Mouse (Mus musculus) mouse embryonic stem cell (cell line): ENCODE results near the gene Atrn.
"Not testable (repeated sequence)": the region's sequence is repeated elsewhere in the genome, so short reads cannot be mapped to it uniquely, and the experiment has no call there.

Source experiments
- in situ Hi-C, 2 experiments: fragments of 300-500 bp; cut with MboI; formaldehyde crosslinking; loops; 1 replicate in 1 of 2; 3 replicates in 1 of 2; pipeline ENCODE4 v1.14.3; 2019 to 2020; ENCODE audit warnings: low sequenced_read_pairs in 2 of 2, low pct_unique_long_range_greater_than_20kb in 1 of 2, mixed read lengths in 1 of 2; ENCODE audit not compliant: unreplicated experiment in 1 of 2

The Atrn gene

DNA sequence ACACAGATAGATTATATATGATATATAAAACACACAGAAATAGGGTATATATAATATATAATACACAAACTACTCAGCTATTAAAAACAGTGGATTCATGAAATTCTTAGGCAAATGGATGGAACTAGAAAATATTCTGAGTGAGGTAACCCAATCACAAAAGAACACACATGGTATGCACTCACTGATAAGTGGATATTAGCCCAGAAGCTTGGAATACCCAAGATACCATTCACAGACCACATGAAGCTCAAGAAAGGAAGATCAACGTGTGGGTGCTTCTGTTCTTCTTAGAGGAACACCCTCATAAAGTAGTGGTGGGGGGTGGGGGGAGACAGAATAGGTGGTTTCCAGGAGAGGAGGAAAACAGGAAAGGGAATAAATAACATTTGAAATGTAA, 125.1 kb downstream of the Atrn start:
- in situ Hi-C loops = not testable (repeated sequence)

DNA sequence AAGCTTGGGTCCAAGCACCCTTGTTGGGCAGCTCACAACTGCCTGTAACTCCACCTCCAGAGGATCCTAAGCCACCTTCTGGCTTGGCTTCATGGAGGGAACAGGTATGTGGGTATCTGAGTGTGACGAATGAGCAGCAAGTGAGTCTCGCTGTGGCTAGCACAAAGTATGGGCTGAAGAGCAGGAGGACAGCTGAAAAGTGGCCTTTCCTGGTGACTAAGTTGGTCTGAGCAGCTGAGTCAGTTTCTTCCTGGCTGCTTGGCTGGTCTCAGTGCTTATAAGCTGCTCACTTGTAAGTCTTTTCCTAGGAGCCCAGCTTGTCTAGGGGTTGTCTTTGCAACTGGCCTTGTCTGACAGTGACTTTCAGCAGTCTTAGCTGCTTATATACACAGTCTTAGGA, 130.0 kb downstream of the Atrn start:
- in situ Hi-C loops = no loop called here

DNA sequence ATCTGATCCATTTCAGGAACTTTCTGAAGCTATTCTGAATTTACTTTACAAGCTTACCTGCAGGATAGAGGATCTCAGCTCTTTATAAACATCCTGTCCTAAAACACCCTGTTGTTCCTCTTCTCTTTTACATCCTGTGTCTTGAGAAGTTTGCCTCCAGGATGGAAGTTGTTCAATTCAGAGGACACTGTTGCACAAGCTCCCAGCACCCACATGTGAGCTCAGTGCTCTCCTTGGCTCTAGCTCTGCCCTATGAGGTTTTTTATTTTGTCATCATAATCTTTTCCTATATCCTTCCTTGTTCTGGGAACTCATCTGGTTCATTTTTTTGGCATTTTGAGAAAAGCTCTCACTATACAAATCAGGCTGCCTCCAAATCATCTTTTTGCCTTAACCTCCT, 130.5 kb downstream of the Atrn start:
- in situ Hi-C loops = no loop called here

DNA sequence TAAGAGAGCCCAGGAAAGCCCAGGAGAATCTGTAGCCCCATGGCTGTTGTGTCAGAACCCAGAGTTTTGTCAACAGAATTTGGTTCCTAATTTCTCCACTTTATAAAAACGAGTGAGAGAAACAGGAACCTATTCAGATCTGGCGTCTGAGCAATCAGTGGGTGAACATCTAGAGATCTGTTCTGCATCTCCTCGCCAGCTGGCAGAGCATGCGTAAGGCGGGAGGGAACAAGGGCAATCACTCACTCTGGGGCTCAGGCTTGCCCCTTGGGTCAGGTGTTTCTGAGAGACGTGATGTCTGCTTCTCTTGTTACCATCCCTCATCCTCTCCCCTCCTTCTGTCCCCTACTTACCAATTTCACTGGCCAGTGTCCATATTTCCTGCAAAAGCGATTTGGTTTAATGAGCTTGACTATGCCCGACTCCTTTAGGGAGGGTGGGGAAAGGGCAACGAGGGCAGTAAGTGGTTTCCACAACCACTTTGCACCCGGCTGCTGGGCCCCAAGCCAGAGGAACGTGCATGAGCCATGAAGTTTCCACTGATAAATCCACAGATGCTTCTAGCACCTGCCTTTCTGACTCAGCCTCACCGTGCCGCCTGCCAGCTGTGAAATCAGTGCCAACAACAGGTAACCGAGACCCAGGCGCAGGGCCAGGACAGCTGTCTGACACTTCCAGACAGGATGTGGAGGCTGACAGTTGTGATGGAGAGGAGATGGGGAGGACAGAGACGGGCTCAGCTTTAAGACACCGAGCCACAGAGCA, 131.1 kb downstream of the Atrn start:
- in situ Hi-C loops = no loop called here

DNA sequence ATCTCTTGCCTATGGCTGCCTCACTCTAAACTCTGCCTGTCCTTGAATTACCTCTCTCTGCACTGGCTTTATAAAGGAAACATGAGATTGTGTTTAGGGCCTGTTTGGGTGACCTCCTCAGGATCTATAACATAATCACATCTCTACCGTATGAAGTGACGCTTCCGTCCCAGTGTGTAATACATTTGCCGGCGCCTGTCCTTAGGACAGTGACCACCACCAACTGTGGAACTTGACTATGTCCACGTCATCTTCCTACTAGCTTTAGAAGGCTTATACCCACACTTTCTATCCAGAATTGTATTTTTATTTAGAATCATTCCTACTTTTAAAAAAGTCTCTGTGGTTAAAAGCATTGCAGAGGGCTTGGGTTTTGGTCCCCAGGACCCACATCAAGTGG, 131.9 kb downstream of the Atrn start:
- in situ Hi-C loops = no loop called here

DNA sequence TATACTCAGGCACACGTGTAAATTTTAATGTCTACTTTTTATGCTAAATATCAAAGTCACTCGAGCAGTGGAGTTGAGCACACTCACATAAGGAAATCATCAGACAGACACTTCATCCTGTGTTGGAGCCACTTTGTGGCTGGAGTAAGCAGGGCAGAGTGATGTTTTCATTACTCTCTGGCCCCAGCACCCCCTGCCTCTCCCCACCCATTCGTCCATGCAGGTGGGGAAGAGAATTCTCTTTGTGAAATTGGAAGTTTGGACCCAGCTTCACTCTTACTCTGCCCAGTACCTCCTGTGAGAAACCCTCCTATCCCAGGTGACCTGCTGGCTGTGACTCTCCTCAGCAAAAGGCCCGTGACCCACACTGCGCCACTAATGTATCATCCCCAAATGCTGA, 132.4 kb downstream of the Atrn start:
- in situ Hi-C loops = no loop called here

DNA sequence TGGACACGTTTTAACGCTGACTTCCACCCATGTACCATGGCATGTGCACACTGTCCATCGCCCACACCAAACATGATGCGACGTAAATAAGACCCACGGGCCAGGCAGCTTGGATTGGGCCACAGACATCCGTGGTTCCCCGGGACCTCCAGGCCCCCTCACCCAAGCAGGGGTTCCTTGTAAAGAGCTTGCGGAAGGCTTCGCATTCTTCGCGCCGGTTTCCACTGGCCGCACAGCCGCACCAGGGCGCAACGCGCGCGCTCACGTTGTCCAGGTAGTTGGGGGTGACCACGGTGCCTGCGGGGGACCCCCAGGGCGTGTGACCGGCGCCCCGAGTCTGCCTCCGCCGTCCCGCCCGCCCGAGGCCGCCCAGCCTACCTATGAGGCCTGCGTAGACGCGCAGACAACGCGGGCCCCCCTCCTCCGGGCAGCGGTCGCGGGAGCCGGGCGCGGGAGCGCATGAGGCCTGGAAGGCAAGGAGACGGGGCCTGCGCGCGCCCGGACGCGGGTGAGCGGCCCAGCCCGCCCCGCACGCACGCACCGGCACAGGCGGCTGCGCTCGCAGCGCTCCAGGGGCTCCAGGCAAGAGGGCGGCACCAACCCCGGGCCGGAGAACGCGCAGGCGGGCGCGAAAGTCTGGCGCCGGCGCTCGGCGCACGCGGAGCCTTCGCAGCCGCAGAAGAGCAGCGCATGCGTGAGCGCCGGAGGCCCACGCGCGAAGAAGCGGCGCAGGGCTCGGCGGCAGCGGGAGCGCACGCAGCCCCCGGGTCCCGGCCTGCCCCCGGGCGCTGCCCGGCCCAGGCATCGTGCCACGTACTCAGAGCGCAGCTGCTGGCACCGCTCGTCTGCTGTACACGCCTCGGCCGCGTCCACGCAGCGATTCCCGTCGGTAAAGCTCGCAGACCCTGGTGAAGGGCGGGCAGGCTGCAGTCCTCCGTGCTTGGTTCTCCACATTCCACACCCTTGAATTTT, 134.8 kb downstream of the Atrn start:
- in situ Hi-C loops = no loop called here

DNA sequence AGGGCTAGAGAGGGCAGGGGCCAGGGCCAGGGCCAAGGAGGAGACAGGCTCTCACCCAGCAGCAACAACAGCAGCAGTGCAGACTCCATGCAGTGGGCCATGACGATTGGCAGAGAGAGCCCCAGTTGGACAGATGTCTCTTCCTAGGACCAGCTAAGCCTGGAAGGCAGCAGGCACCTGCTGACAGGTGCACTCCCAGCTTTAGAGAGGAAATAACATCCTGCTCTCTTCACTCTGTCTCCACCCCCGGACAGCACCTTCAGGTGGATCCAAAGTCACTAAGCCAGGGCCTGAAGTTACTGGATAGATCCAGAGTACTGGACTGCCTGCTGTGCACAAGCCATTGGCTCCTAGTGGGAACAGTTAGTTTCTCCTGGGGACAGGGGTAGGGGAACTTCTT, 136.7 kb downstream of the Atrn start, which contains the start of gene Gfra4:
TSS of gene Gfra4 (minus strand) at position 101 of the 400 bp plus-strand sequence.
- in situ Hi-C loops = no loop called here

DNA sequence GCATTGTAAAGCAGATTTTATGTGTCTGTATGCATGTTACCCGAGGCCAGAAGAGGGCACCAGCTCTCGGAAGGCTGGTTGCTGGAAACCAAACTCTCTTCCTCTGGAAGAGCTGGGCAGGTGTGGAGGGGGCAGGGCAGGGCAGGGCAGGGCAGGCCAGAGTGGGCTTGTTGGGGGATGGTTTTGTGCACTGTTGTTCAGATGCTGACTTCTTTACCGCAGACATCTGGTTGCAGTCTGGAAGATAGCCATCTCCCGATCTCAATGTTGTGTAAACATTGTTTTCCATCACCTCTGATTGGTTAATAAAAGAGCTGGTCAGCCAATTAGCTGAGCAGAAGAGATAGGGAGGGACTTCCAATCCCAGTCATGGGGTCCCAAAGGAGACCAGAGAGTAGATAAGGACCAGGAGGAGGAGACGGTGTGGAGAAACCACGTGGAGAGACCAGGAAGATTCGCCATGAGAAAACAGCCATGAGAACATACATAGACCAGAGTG, 138.1 kb downstream of the Atrn start:
- in situ Hi-C loops = no loop called here

DNA sequence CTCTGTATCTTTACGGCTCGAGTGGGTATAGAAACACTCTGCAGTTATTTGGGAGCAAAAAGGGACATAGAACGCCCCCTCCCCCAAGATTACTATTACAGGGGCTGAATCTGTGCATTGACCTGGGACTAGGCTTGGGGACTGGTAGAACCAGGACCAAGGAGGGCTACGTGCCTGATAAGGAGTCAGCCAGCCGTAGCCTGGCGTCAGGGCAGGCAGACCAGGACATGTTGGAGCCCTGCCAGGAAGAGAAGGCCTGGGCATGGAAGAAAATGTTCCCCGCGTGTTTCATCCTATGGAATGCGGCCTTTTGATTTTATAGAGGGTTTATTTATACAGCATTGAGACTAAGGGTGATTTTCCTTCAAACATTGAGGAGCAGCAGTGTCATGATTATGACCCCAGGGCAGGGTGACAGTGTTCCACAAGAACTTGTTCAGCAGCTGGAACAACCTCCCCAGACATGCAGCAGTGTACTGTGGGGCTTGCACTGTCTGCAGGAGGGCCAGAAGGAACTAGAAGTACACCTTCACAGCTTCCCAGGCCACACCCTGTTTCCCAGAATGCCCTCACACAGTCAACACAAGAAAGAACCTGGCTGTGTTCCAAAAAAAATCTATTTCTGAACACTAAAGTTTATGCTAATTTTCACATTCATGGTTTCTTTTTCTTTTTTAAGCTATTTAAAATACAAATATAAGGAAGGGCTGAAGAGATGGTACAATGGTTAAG, 138.9 kb downstream of the Atrn start:
- in situ Hi-C loops = no loop called here

DNA sequence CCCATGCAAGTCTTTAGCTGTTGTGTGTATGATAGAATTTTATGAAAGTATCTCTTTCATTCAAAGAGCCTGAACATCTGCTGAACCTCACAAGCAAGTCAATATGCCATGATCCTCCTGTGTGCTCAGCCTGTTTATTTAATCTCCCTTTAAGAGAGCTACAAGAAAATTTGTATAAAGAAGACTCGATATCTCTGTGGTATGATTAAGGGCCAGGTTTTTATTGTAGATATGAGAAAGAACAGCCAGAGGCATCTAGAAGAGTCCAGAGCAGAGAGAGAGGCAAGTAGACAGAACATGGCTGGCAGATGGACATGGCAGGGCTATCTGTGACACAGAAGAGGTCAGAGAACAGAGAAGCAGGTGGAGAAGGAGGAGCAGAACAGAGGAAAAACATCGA, 139.7 kb downstream of the Atrn start:
- in situ Hi-C loops = no loop called here

DNA sequence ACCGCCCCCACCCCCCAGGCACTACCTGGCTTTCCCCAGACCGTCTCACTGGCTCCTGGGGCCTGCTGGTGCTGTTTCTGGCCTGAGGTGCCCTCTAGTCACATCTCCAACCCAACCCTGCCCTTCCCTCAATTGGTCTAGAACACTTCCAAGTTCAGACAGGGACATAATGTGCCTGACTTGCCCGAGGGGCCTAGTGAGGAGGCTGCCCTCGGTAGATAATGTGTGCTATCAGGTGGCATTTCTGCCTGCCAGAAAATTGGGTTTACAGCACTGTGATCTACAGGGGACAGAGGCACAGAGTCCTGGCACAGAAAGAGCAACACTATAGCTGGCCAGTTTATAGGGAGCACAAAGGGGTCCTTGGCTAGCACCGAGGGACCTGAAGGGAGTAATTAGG, 145.7 kb downstream of the Atrn start:
- in situ Hi-C loops = loop anchor here (10.0 to 25.0 kb wide), 2 partner anchors 363 to 460 kb away; no protein-coding TSS in a partner anchor

DNA sequence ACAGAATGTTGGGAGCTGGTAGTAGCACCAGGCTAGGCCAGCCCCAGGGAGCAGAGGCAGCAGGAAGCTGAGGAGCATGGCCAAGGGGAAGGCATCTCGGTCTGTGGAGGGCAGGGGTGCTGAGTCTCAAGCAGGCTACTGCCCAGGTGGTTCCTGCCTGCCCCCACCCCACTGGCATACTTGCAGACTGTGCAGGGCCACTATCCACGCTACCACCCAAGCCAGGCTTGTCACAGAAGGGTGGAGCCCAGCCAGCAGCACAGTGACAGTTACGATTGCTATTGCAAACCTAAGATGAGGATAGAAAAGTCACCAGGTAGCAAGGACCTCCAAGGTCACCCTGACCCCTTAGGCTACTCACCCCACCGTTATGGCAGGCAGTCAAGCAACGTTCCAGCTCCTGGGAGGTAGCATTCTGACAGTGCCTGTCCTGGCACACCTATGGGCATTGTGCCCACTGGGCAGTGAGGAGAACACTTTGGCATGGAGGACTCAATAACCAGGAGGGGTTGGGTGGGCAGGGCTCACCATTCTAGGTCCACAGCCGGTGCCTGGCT, 146.6 kb downstream of the Atrn start:
- in situ Hi-C loops = loop anchor here (10.0 to 25.0 kb wide), 2 partner anchors 362 to 459 kb away; no protein-coding TSS in a partner anchor

DNA sequence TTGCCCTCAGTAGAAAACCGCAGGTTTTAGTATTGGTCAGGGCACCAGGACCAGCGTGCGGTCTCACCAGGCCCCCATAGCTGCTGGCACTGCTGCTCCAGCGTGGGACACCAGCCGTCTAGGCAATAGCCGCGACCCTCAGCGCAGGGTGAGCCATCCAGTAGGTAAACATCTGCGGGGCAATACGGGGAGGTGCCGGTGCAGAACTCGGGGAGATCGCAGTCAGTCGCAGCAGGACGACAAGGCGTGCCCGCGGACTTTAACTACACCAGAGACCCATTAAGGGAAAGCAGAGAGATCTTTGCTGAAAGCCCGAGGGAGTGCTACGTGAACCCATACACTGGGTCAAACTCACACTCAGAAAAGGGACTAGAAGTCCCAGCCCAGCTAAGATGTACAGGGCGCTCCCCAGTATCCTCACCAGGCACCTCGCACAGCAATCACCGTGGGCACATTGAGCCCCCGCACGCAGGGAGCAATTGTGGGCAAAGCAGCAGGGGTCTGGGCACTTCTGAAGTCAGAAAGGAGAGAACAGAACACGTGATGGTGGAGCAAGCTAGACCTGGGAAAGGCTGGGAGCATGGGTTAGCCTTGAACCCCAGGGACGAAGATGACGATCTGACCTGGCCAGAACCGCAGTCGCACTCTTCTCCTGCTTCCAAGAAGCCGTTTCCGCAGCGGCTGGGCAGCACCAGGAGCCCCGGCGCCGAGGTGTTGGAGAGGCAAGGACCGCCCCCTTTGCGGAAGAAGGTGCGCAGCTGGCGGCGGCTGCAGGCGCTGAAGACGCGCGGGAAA, 147.8 kb downstream of the Atrn start:
- in situ Hi-C loops = loop anchor here (10.0 to 25.0 kb wide), 2 partner anchors 361 to 458 kb away; no protein-coding TSS in a partner anchor

DNA sequence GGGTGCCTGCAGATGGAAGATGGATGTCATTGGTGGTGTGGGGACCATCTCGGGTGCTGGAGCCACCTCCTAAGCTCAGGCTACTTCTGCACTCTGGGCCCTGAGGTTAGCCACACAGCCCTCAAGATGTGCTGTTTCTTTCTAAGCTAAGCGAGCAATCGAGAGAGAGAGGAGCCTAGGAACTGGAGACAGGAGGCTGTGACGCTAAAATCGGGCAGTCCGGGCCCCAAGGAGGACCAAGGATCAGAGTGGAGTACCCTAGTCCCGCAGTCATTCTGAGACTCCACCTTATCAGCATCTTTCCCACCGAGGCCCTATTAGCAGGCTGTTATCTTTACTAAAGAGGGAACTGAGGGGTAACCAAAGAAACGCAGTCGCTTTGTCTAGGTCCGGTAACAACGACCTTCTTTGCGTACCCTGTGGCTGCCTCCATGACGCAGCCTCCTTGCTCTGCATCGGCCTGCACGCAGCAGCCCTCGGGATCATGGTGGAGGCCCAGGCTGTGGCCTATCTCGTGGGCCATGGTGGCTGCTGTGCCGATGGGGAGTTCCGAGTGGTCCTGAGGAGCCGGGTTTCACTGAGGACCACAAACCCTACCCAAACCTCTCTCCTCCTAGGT, 148.5 kb downstream of the Atrn start:
- in situ Hi-C loops = loop anchor here (10.0 to 25.0 kb wide), 2 partner anchors 360 to 458 kb away; no protein-coding TSS in a partner anchor

DNA sequence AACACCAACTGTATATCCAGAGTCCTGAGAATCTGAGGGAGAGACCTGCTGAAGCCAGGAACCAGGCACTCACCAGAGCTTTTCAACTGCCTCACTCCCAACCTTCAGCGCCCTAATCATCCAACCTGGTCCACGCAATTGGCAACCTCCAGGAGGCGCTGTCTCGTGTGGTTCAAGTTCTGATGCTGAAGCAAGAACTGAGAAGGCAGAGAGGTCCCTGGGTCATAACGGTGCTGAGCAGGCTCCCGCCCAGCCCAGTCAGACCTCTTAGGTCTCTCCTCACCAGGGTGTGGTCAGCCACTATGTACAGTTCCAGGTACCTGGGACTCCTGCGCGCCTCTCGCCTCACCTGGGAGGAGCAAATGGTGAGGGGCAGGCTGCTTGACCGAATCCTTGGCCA, 149.3 kb downstream of the Atrn start:
- in situ Hi-C loops = loop anchor here (10.0 to 25.0 kb wide), 2 partner anchors 359 to 457 kb away; no protein-coding TSS in a partner anchor

DNA sequence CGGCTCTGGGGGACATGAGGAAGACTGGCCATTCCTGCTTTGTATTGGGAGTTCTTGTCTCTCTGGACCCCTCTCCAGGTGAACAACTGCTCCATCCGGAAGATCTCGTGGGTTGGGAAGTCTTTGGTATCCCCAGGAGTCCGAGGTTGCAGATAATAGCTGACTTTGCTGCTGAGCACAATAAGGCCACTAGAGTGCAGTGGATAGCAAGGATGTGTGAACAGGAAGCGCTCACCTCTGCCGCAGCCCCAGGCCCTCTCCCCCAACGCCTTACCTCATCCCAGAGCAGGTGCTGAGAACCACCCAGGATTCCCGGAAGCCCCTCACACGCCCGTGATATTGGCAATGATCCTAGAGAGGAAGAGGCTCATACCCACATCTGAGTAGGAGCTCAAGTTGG, 149.9 kb downstream of the Atrn start:
- in situ Hi-C loops = loop anchor here (10.0 to 25.0 kb wide), 2 partner anchors 359 to 456 kb away; no protein-coding TSS in a partner anchor
